20 mouse cellular contexts compared by ENCODE assay signal in the genomic region with DNA sequence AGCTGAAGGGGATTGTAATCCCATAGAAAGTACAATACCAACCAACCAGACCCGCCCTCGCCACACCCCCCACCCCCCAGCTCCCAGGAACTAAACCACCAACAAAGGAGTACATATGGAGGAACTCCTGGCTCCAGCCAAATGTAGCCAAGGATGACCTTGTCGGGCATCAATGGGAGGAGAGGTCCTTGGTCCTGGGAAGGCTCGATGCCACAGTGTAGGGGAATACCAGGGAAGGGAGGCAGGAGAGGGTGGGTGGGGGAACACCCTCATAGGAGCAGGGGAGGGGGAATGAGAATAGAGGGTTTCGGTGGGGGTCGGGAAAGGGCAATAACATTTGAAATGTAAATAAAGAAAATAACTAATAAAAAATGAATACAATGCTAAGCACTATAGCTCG.
DNase-seq lines count a peak whose midpoint lies in the region; ATAC-seq lines count a peak whose summit lies in the region.
"Had no signal": no experiment of that assay in that cellular context is flagged by ENCODE, and none has a peak within 500 bp of the region (broad histone marks: within the 10 kb centered on the region; RNA-seq: fewer than 3 reads in every experiment).

No protein-coding gene starts in this region.

- ATAC-seq in embryonic facial prominence, embryonic 11.5 days (replicated peaks; ENCODE audit: insufficient number of reproducible peaks, low FRiP score, low TSS enrichment, low read depth), result peak; percentile 29; the same call in 1 of the 2 replicates
- 0 out of 2 replicates have a peak, but pooled peaks have one; percentile 15 for ATAC-seq in hindbrain, embryonic 15.5 days (ENCODE audit: low FRiP score, low read depth)
- ATAC-seq in hindbrain, embryonic 16.5 days, result no peak
- peak; percentile 53 for ATAC-seq in midbrain, embryonic 13.5 days
- ATAC-seq: CD4-positive, CD25-positive, alpha-beta regulatory T cell, adult 4 months had no signal

- DNase-seq in embryonic facial prominence, embryonic 11.5 days (ENCODE audit: low spot score), result no peak
- DNase-seq in embryonic facial prominence, embryonic 10.5 days (ENCODE audit: low spot score), result no peak
- peak; percentile 45 for DNase-seq in heart, adult 11 months
- no peak for DNase-seq in heart, postnatal 25 days (ENCODE audit: low spot score)
- DNase-seq in midbrain, embryonic 10.5 days (ENCODE audit: low spot score), result no peak
- DNase-seq: adrenal gland, postnatal 10 days; B cell, adult 2 months; cerebellum, adult 11 months; cerebellum, adult 8-10 months; cerebellum, postnatal 14 days; gastrocnemius, postnatal 36 days; heart, adult 18-20 months; heart, postnatal 10 days; kidney, adult 18-20 months had no signal

- no peaks in the 10 kb centered on the region for H3K4me1 ChIP-seq in embryonic facial prominence, embryonic 11.5 days (ENCODE audit: control insufficient read depth, insufficient read depth, low read length)
- H3K4me1 ChIP-seq in embryonic facial prominence, embryonic 10.5 days, result no peaks in the 10 kb centered on the region; the same call in 1 of the 2 replicates
- peaks cover 4% of the 10 kb centered on the region; the same call in 1 of the 2 replicates for H3K4me1 ChIP-seq in hindbrain, embryonic 15.5 days (replicated peaks)
- H3K4me1 ChIP-seq in hindbrain, embryonic 16.5 days (ENCODE audit: control insufficient read depth, insufficient read depth, low read depth, low read length), result 0 out of 2 replicates have a peak, but pooled peaks cover 3% of the 10 kb centered on the region
- peaks cover 11% of the 10 kb centered on the region for H3K4me1 ChIP-seq in midbrain, embryonic 13.5 days (replicated peaks)
- 0 out of 2 replicates have a peak, but pooled peaks cover 5% of the 10 kb centered on the region for H3K4me1 ChIP-seq in midbrain, embryonic 10.5 days
- H3K4me1 ChIP-seq: heart, embryonic 10.5 days had no signal

- H3K4me2 ChIP-seq in embryonic facial prominence, embryonic 11.5 days (ENCODE audit: low read depth, low read length), result no peak overlapping the region
- no peak overlapping the region for H3K4me2 ChIP-seq in hindbrain, embryonic 15.5 days
- H3K4me2 ChIP-seq in hindbrain, embryonic 16.5 days (ENCODE audit: low read length), result no peak overlapping the region
- H3K4me2 ChIP-seq in midbrain, embryonic 13.5 days (replicated peaks), result no peak overlapping the region

- no peak overlapping the region for H3K27ac ChIP-seq in embryonic facial prominence, embryonic 11.5 days (replicated peaks; ENCODE audit: low read depth, low read length)
- no peak overlapping the region for H3K27ac ChIP-seq in embryonic facial prominence, embryonic 10.5 days (replicated peaks)
- no peak overlapping the region for H3K27ac ChIP-seq in hindbrain, embryonic 15.5 days (replicated peaks)
- no peak overlapping the region for H3K27ac ChIP-seq in hindbrain, embryonic 16.5 days (ENCODE audit: low read depth, low read length)
- H3K27ac ChIP-seq in midbrain, embryonic 13.5 days, result no peak overlapping the region
- no peak overlapping the region for H3K27ac ChIP-seq in midbrain, embryonic 10.5 days (replicated peaks)
- H3K27ac ChIP-seq: heart, embryonic 10.5 days had no signal

- no peaks in the 10 kb centered on the region for H3K27me3 ChIP-seq in embryonic facial prominence, embryonic 11.5 days (ENCODE audit: control insufficient read depth, insufficient read depth, low read length)
- H3K27me3 ChIP-seq in embryonic facial prominence, embryonic 10.5 days (replicated peaks; ENCODE audit: low read depth, poor library complexity, severe bottlenecking), result no peaks in the 10 kb centered on the region
- H3K27me3 ChIP-seq in hindbrain, embryonic 15.5 days, result no peaks in the 10 kb centered on the region
- no peaks in the 10 kb centered on the region for H3K27me3 ChIP-seq in hindbrain, embryonic 16.5 days (replicated peaks; ENCODE audit: control insufficient read depth, insufficient read depth, low read length)
- H3K27me3 ChIP-seq in midbrain, embryonic 13.5 days, result no peaks in the 10 kb centered on the region
- H3K27me3 ChIP-seq in midbrain, embryonic 10.5 days (ENCODE audit: low read depth, poor library complexity, severe bottlenecking), result no peaks in the 10 kb centered on the region

- intact Hi-C loops in heart, postnatal 25 days (cut with DNase I), result no loop called here

- no peak overlapping the region for H3K4me3 ChIP-seq in embryonic facial prominence, embryonic 11.5 days (ENCODE audit: low read depth, low read length)
- H3K4me3 ChIP-seq in embryonic facial prominence, embryonic 10.5 days, result no peak overlapping the region
- H3K4me3 ChIP-seq in hindbrain, embryonic 15.5 days, result no peak overlapping the region
- no peak overlapping the region for H3K4me3 ChIP-seq in hindbrain, embryonic 16.5 days (ENCODE audit: low read length)
- H3K4me3 ChIP-seq in midbrain, embryonic 13.5 days (replicated peaks), result no peak overlapping the region
- no peak overlapping the region for H3K4me3 ChIP-seq in midbrain, embryonic 10.5 days
- H3K4me3 ChIP-seq: heart, embryonic 10.5 days had no signal

- H3K9me3 ChIP-seq in embryonic facial prominence, embryonic 11.5 days (replicated peaks; ENCODE audit: control insufficient read depth, low read length), result no peaks in the 10 kb centered on the region
- H3K9me3 ChIP-seq in embryonic facial prominence, embryonic 10.5 days, result no peaks in the 10 kb centered on the region
- H3K9me3 ChIP-seq in hindbrain, embryonic 15.5 days, result no peaks in the 10 kb centered on the region
- no peaks in the 10 kb centered on the region for H3K9me3 ChIP-seq in hindbrain, embryonic 16.5 days (ENCODE audit: control insufficient read depth, low read length)
- H3K9me3 ChIP-seq in midbrain, embryonic 13.5 days, result no peaks in the 10 kb centered on the region
- H3K9me3 ChIP-seq in midbrain, embryonic 10.5 days (replicated peaks), result no peaks in the 10 kb centered on the region
- H3K9me3 ChIP-seq: G1E; heart, embryonic 10.5 days had no signal

- 77% methylated on average over 7 of the region's 7 CpGs for WGBS in embryonic facial prominence, embryonic 11.5 days
- WGBS in embryonic facial prominence, embryonic 10.5 days, result 78% methylated on average over 7 of the region's 7 CpGs
- WGBS in hindbrain, embryonic 15.5 days, result 72% methylated on average over 7 of the region's 7 CpGs
- WGBS in hindbrain, embryonic 16.5 days, result 57% methylated on average over 7 of the region's 7 CpGs
- WGBS in midbrain, embryonic 13.5 days, result 37% methylated on average over 7 of the region's 7 CpGs
- 67% methylated on average over 7 of the region's 7 CpGs for WGBS in midbrain, embryonic 10.5 days

- H3K36me3 ChIP-seq in embryonic facial prominence, embryonic 11.5 days (replicated peaks; ENCODE audit: control insufficient read depth, insufficient read depth, low read depth, low read length), result no peaks in the 10 kb centered on the region
- H3K36me3 ChIP-seq in embryonic facial prominence, embryonic 10.5 days (replicated peaks), result no peaks in the 10 kb centered on the region
- H3K36me3 ChIP-seq in hindbrain, embryonic 15.5 days, result no peaks in the 10 kb centered on the region
- H3K36me3 ChIP-seq in hindbrain, embryonic 16.5 days (ENCODE audit: control insufficient read depth, insufficient read depth, low read length), result no peaks in the 10 kb centered on the region
- no peaks in the 10 kb centered on the region for H3K36me3 ChIP-seq in midbrain, embryonic 13.5 days
- H3K36me3 ChIP-seq in midbrain, embryonic 10.5 days, result no peaks in the 10 kb centered on the region
- H3K36me3 ChIP-seq: G1E; heart, embryonic 10.5 days had no signal

- no peak overlapping the region for H3K9ac ChIP-seq in embryonic facial prominence, embryonic 11.5 days (replicated peaks; ENCODE audit: low read length)
- H3K9ac ChIP-seq in hindbrain, embryonic 15.5 days, result no peak overlapping the region
- H3K9ac ChIP-seq in hindbrain, embryonic 16.5 days (ENCODE audit: low read depth, low read length), result no peak overlapping the region
- H3K9ac ChIP-seq in midbrain, embryonic 13.5 days (replicated peaks), result no peak overlapping the region
